16 mouse cellular contexts compared by ENCODE assay signal in the genomic region with DNA sequence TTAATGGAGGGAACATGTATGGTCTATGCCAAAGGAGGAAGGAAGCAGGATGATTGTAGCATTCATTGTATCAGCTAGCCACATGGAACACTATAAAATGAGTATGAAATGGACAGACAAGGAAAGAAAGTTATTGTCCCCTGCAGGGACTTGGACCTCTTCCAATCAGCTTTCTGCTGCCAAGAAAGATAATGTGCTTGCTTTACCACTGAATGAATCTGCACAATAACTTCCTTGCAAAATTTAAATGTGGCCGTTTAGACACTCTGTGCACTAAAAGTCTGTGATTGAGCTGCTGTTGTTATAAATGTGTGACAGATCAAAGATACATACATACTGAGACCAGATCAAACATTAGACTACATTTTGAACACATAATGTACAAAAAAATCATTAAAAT.
DNase-seq lines count a peak whose midpoint lies in the region; ATAC-seq and TF ChIP-seq lines count a peak whose summit lies in the region.
"Had no signal": no experiment of that assay in that cellular context is flagged by ENCODE, and none has a peak within 500 bp of the region (broad histone marks: within the 10 kb centered on the region; RNA-seq: fewer than 3 reads in every experiment).

No protein-coding gene starts in this region.

- ATAC-seq in forebrain, embryonic 13.5 days: peak; percentile 65
- ATAC-seq in forebrain, embryonic 11.5 days (replicated peaks; ENCODE audit: low FRiP score): no peak
- ATAC-seq in midbrain, embryonic 14.5 days (ENCODE audit: low FRiP score, low TSS enrichment): no peak
- no peak for ATAC-seq in midbrain, embryonic 15.5 days (replicated peaks)
- ATAC-seq in hindbrain, postnatal 0 days: no peak
- ATAC-seq: liver, postnatal 0 days had no signal

- H3K4me2 ChIP-seq in forebrain, embryonic 13.5 days: no peak overlapping the region
- no peak overlapping the region for H3K4me2 ChIP-seq in forebrain, embryonic 11.5 days (ENCODE audit: low read depth, low read length, severe bottlenecking)
- no peak overlapping the region for H3K4me2 ChIP-seq in midbrain, embryonic 14.5 days (ENCODE audit: low read length)
- no peak overlapping the region for H3K4me2 ChIP-seq in midbrain, embryonic 15.5 days
- H3K4me2 ChIP-seq in hindbrain, postnatal 0 days (ENCODE audit: low read depth, low read length): no peak overlapping the region
- H3K4me2 ChIP-seq: heart, embryonic 12.5 days; limb, embryonic 13.5 days had no signal

- no peak overlapping the region for H3K9ac ChIP-seq in forebrain, embryonic 13.5 days
- no peak overlapping the region for H3K9ac ChIP-seq in forebrain, embryonic 11.5 days (ENCODE audit: low read length)
- no peak overlapping the region for H3K9ac ChIP-seq in midbrain, embryonic 14.5 days (replicated peaks; ENCODE audit: low read length)
- H3K9ac ChIP-seq in midbrain, embryonic 15.5 days: no peak overlapping the region
- no peak overlapping the region for H3K9ac ChIP-seq in hindbrain, postnatal 0 days (replicated peaks; ENCODE audit: low read length)
- H3K9ac ChIP-seq: heart, embryonic 12.5 days; limb, embryonic 13.5 days; liver, postnatal 0 days had no signal

- H3K36me3 ChIP-seq in forebrain, embryonic 13.5 days (ENCODE audit: poor library complexity, severe bottlenecking): no peaks in the 10 kb centered on the region
- H3K36me3 ChIP-seq in forebrain, embryonic 11.5 days (ENCODE audit: control insufficient read depth, insufficient read depth, low read length): no peaks in the 10 kb centered on the region
- no peaks in the 10 kb centered on the region for H3K36me3 ChIP-seq in midbrain, embryonic 14.5 days (ENCODE audit: control insufficient read depth, insufficient read depth, low read length)
- no peaks in the 10 kb centered on the region for H3K36me3 ChIP-seq in midbrain, embryonic 15.5 days (replicated peaks)
- H3K36me3 ChIP-seq in hindbrain, postnatal 0 days (ENCODE audit: insufficient read depth, low read length): no peaks in the 10 kb centered on the region
- H3K36me3 ChIP-seq: heart, embryonic 12.5 days; limb, embryonic 13.5 days had no signal

- DNase-seq in forebrain, embryonic 11.5 days (ENCODE audit: low spot score): no peak
- DNase-seq in midbrain, embryonic 14.5 days: peak; percentile 56
- peak; percentile 18 for DNase-seq in brain, embryonic 18.5 days (ENCODE audit: low read depth, low spot score)
- peak; percentile 62 for DNase-seq in hindbrain, postnatal 0 days (ENCODE audit: low spot score)
- DNase-seq in layer of hippocampus, postnatal 25 days (ENCODE audit: extremely low spot score in 1 of 2, low spot score in 1 of 2): no peak
- DNase-seq: gastrocnemius, postnatal 25 days; heart, postnatal 4 days; kidney, adult 2 months; kidney, postnatal 4 days; liver, postnatal 0 days had no signal

- no peak overlapping the region for H3K27ac ChIP-seq in forebrain, embryonic 13.5 days
- H3K27ac ChIP-seq in forebrain, embryonic 11.5 days (ENCODE audit: low read depth, low read length): no peak overlapping the region
- H3K27ac ChIP-seq in midbrain, embryonic 14.5 days (replicated peaks; ENCODE audit: low read depth, low read length): no peak overlapping the region
- no peak overlapping the region for H3K27ac ChIP-seq in midbrain, embryonic 15.5 days
- H3K27ac ChIP-seq in hindbrain, postnatal 0 days: no peak overlapping the region
- H3K27ac ChIP-seq: limb, embryonic 13.5 days; macrophage had no signal

- TF ChIP-seq CTCF in hindbrain, postnatal 0 days (IDR thresholded peaks at IDR 0.05; ENCODE audit: low read depth): no peak

- 11% methylated on average over 1 of the region's 1 CpGs for WGBS in forebrain, embryonic 13.5 days
- 37% methylated on average over 1 of the region's 1 CpGs for WGBS in forebrain, embryonic 11.5 days
- WGBS in midbrain, embryonic 14.5 days: 36% methylated on average over 1 of the region's 1 CpGs
- 19% methylated on average over 1 of the region's 1 CpGs for WGBS in midbrain, embryonic 15.5 days
- WGBS in hindbrain, postnatal 0 days: 21% methylated on average over 1 of the region's 1 CpGs

- H3K4me3 ChIP-seq in forebrain, embryonic 13.5 days: no peak overlapping the region
- no peak overlapping the region for H3K4me3 ChIP-seq in forebrain, embryonic 11.5 days (ENCODE audit: low read depth, low read length)
- H3K4me3 ChIP-seq in midbrain, embryonic 14.5 days (replicated peaks; ENCODE audit: low read depth, low read length): no peak overlapping the region
- no peak overlapping the region for H3K4me3 ChIP-seq in midbrain, embryonic 15.5 days
- no peak overlapping the region for H3K4me3 ChIP-seq in hindbrain, postnatal 0 days (ENCODE audit: low read length)
- H3K4me3 ChIP-seq: heart, embryonic 12.5 days; limb, embryonic 13.5 days had no signal

- peaks cover 4% of the 10 kb centered on the region; the same call in 1 of the 2 replicates for H3K4me1 ChIP-seq in forebrain, embryonic 13.5 days
- no peaks in the 10 kb centered on the region for H3K4me1 ChIP-seq in forebrain, embryonic 11.5 days (replicated peaks; ENCODE audit: control insufficient read depth, insufficient read depth, low read length)
- H3K4me1 ChIP-seq in midbrain, embryonic 14.5 days (ENCODE audit: control insufficient read depth, insufficient read depth, low read length): no peaks in the 10 kb centered on the region
- H3K4me1 ChIP-seq in midbrain, embryonic 15.5 days: no peaks in the 10 kb centered on the region
- no peaks in the 10 kb centered on the region for H3K4me1 ChIP-seq in hindbrain, postnatal 0 days (ENCODE audit: insufficient read depth, low read length)
- H3K4me1 ChIP-seq: heart, embryonic 12.5 days; limb, embryonic 13.5 days had no signal

- no peaks in the 10 kb centered on the region for H3K9me3 ChIP-seq in forebrain, embryonic 13.5 days (replicated peaks)
- H3K9me3 ChIP-seq in forebrain, embryonic 11.5 days (ENCODE audit: control insufficient read depth, low read length): no peaks in the 10 kb centered on the region
- no peaks in the 10 kb centered on the region for H3K9me3 ChIP-seq in midbrain, embryonic 14.5 days (ENCODE audit: control insufficient read depth, low read length)
- H3K9me3 ChIP-seq in midbrain, embryonic 15.5 days: no peaks in the 10 kb centered on the region
- no peaks in the 10 kb centered on the region for H3K9me3 ChIP-seq in hindbrain, postnatal 0 days (ENCODE audit: low read length)
- H3K9me3 ChIP-seq: heart, embryonic 12.5 days; limb, embryonic 13.5 days had no signal

- H3K27me3 ChIP-seq in forebrain, embryonic 13.5 days: no peaks in the 10 kb centered on the region
- H3K27me3 ChIP-seq in forebrain, embryonic 11.5 days (ENCODE audit: control insufficient read depth, insufficient read depth, low read length): no peaks in the 10 kb centered on the region
- H3K27me3 ChIP-seq in midbrain, embryonic 14.5 days (ENCODE audit: control insufficient read depth, insufficient read depth, low read length): no peaks in the 10 kb centered on the region
- no peaks in the 10 kb centered on the region for H3K27me3 ChIP-seq in midbrain, embryonic 15.5 days (replicated peaks)
- H3K27me3 ChIP-seq in hindbrain, postnatal 0 days (ENCODE audit: insufficient read depth, low read length): no peaks in the 10 kb centered on the region
- H3K27me3 ChIP-seq: CH12.LX; heart, embryonic 12.5 days; limb, embryonic 13.5 days had no signal

Comparison
In these comparisons a context has a peak if more than half of its experiments do, and no peak if none do; other contexts are left out.
1. DNase-seq: peak in midbrain, embryonic 14.5 days (single experiment), brain, embryonic 18.5 days (single experiment) and hindbrain, postnatal 0 days (single experiment); none in forebrain, embryonic 11.5 days (single experiment) and layer of hippocampus, postnatal 25 days (0 of 2).